Mouse (Mus musculus): ENCODE measurements at regions not wholly inside any gene's neighbourhood (a gene's known extent, or its start where the extent isn't known, plus 50 kb on each side); places are given as distances from the start of the nearest gene placed in this dataset.

- no peak for DNase-seq
Measured at GRCm38 (mm10) chr11:109088488-109089252, 55.5 kb downstream of the E030025P04Rik start.

- DNase-seq: no peak
Measured at GRCm38 (mm10) chr11:109081957-109082356, 62.2 kb downstream of the E030025P04Rik start.

GRCm38 (mm10) chr11:109081454-109081853, 62.7 kb downstream of the E030025P04Rik start:
- DNase-seq: no peak

- DNase-seq: no peak
Measured at GRCm38 (mm10) chr11:109080847-109081415, 63.2 kb downstream of the E030025P04Rik start.

GRCm38 (mm10) chr11:109079466-109079865, 64.7 kb downstream of the E030025P04Rik start:
- DNase-seq: peak; percentile 89 to 93

GRCm38 (mm10) chr11:109076587-109077417, 67.4 kb downstream of the E030025P04Rik start:
- DNase-seq: no peak

GRCm38 (mm10) chr11:109071340-109071739, 72.8 kb downstream of the E030025P04Rik start:
- DNase-seq: peak; percentile 51 to 57

- DNase-seq: no peak
Measured at GRCm38 (mm10) chr11:109070412-109070811, 73.8 kb downstream of the E030025P04Rik start.

- DNase-seq: peak; percentile 63 to 71
Measured at GRCm38 (mm10) chr11:109069326-109069709, 74.9 kb downstream of the E030025P04Rik start.

GRCm38 (mm10) chr11:109068371-109069325, 75.5 kb downstream of the E030025P04Rik start:
- peak; percentile 77 to 86 for DNase-seq

- peak; percentile 38 to 39 for DNase-seq
Measured at GRCm38 (mm10) chr11:109067733-109068132, 76.4 kb downstream of the E030025P04Rik start.

GRCm38 (mm10) chr11:109061971-109062370, 82.2 kb downstream of the E030025P04Rik start:
- DNase-seq: peak; percentile 67 to 71

GRCm38 (mm10) chr11:109060527-109060908, 83.7 kb downstream of the E030025P04Rik start:
- no peak for DNase-seq

GRCm38 (mm10) chr11:109059863-109060526, 84.2 kb downstream of the E030025P04Rik start:
- no peak for DNase-seq

- DNase-seq: peak; percentile 68 to 73
Measured at GRCm38 (mm10) chr11:109058021-109058420, 86.1 kb downstream of the E030025P04Rik start.

- DNase-seq: no peak
Measured at GRCm38 (mm10) chr11:109048257-109049101, 95.7 kb downstream of the E030025P04Rik start.

- DNase-seq: no peak
Measured at GRCm38 (mm10) chr11:109047483-109048110, 96.6 kb downstream of the E030025P04Rik start.

GRCm38 (mm10) chr11:109046446-109046845, 97.7 kb downstream of the E030025P04Rik start:
- no peak for DNase-seq

GRCm38 (mm10) chr11:109040519-109040916, 103.7 kb downstream of the E030025P04Rik start:
- peak; percentile 91 to 94 for DNase-seq
